Mouse (Mus musculus): ENCODE results near the gene Snai1.

The Snai1 gene

GRCm38 (mm10) chr2:167537476-167538297 lies at the start of gene Snai1:
TSS of gene Snai1 (plus strand) at chr2:167538195.
- DNase-seq = peak; percentile 90 to 95

GRCm38 (mm10) chr2:167490813-167491525 lies 47.0 kb upstream of the Snai1 start:
- DNase-seq = peak; percentile 62 to 66

GRCm38 (mm10) chr2:167491757-167492708 lies 46.0 kb upstream of the Snai1 start, which contains the start of gene Rnf114:
TSS of gene Rnf114 (plus strand) at chr2:167492645.
- peak in 1 of 2 experiments; percentile 65 for DNase-seq

- peak; percentile 95 to 96 for DNase-seq
These were observed 45.0 kb upstream of the Snai1 start, which contains the start of gene Spata2 for GRCm38 (mm10) chr2:167492713-167493636. TSS of gene Spata2 (minus strand) at chr2:167492887.

- no peak for DNase-seq
These were observed 41.6 kb upstream of the Snai1 start for GRCm38 (mm10) chr2:167496437-167496836.

GRCm38 (mm10) chr2:167497272-167497671 lies 40.7 kb upstream of the Snai1 start:
- DNase-seq = peak in 1 of 2 experiments; percentile 57

- no peak for DNase-seq
These were observed 35.3 kb upstream of the Snai1 start for GRCm38 (mm10) chr2:167502554-167503252.

- peak; percentile 93 to 97 for DNase-seq
These were observed 34.6 kb upstream of the Snai1 start for GRCm38 (mm10) chr2:167503253-167503895.

GRCm38 (mm10) chr2:167503896-167504349 lies 34.1 kb upstream of the Snai1 start:
- peak; percentile 67 to 74 for DNase-seq

- no peak for DNase-seq
These were observed 32.9 kb upstream of the Snai1 start for GRCm38 (mm10) chr2:167505127-167505526.

- no peak for DNase-seq
These were observed 31.3 kb upstream of the Snai1 start for GRCm38 (mm10) chr2:167506546-167507260.

GRCm38 (mm10) chr2:167507719-167508385 lies 30.1 kb upstream of the Snai1 start:
- no peak for DNase-seq

- DNase-seq = no peak
These were observed 29.4 kb upstream of the Snai1 start for GRCm38 (mm10) chr2:167508569-167508968.

- DNase-seq = no peak
These were observed 27.5 kb upstream of the Snai1 start for GRCm38 (mm10) chr2:167510485-167510884.

GRCm38 (mm10) chr2:167512365-167512764 lies 25.6 kb upstream of the Snai1 start:
- DNase-seq = peak; percentile 28 to 39

- DNase-seq = no peak
These were observed 25.0 kb upstream of the Snai1 start for GRCm38 (mm10) chr2:167512970-167513369.

- DNase-seq = no peak
These were observed 23.4 kb upstream of the Snai1 start for GRCm38 (mm10) chr2:167514641-167515040.

GRCm38 (mm10) chr2:167515688-167516087 lies 22.3 kb upstream of the Snai1 start:
- no peak for DNase-seq

All from cerebellum, postnatal 25 days (tissue).